Mouse (Mus musculus): ENCODE measurements around the gene Lsm10.

- TF ChIP-seq POLR2A (IDR thresholded peaks at IDR 0.05; ENCODE audit: low read depth, low read length): no peak
- TF ChIP-seq CTCF (IDR thresholded peaks at IDR 0.05; ENCODE audit: extremely low read depth, insufficient read length, insufficient replicate concordance, low read depth, low read length): no peak
Observed at GRCm38 (mm10) chr4:126065241-126065640, 31.2 kb upstream of the Lsm10 start.
